Mouse (Mus musculus) thymus, postnatal 0 days (tissue): Measurements from ENCODE around the gene Sema4b. TPM values are rescaled to one million over a fixed set of nuclear protein-coding genes. Genes with fewer than 3 reads are reported as not detected.

Experiments
- DNase-seq: peaks from one replicate; pipeline ENCODE4 v3.0.0-alpha.2; 2015; ENCODE audit warnings: low spot score
- polyA plus RNA-seq: library from polyadenylated mRNA; unstranded; fragments of >200 nt; fragmentation: Nextera tagmentation; extraction: Ambion mirVana; gene quantifications from 2 replicates; pipeline ENCODE4 v1.2.1, GENCODE M21; 2015

The Sema4b gene
- polyA plus RNA-seq, 1 experiment from 2014 or later = 20.9 TPM

- peak; percentile 42 for DNase-seq
Measured at GRCm38 (mm10) chr7:80197371-80197770, 10.7 kb downstream of the Sema4b start.

- DNase-seq = peak; percentile 78
Measured at GRCm38 (mm10) chr7:80197941-80198778, 11.5 kb downstream of the Sema4b start.

- DNase-seq = no peak
Measured at GRCm38 (mm10) chr7:80198863-80199262, 12.2 kb downstream of the Sema4b start.

GRCm38 (mm10) chr7:80199286-80199685 is 12.6 kb downstream of the Sema4b start:
- DNase-seq = no peak

DNA sequence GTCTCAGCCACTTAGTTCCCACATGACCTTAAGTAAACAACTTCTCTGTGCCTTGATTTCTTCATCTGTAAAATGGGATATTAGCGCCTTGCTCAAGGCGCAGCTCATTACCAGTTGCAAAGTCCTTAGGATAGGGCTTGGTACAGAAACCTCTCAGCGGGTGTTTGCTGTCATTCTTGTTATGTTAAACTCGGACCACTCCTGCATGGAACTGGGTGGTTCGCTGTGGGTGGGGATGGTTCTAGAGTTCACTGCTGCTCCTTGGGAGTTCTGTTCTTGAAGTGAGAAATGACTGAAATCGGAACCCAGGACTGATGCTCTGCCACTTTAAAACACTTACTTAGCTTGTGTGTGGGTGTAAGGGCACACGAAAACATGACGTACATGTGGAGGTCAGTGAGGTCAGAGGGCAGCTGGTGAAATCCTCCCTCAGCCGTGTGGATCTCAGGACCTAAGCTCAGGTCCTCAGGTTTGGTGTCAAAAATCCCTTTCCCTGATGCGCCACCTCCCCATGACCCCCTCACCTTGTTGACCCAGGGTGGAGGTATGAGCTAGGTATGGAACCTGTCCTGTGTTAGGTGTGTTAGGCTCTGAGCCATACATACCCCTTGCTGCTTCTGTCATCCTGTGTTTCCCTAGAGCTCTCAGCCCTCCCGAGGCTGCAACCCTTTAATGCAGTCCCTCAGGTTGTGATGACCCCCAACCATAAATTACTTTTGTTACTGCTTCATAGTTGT is 13.4 kb downstream of the Sema4b start:
- no peak for DNase-seq

DNA sequence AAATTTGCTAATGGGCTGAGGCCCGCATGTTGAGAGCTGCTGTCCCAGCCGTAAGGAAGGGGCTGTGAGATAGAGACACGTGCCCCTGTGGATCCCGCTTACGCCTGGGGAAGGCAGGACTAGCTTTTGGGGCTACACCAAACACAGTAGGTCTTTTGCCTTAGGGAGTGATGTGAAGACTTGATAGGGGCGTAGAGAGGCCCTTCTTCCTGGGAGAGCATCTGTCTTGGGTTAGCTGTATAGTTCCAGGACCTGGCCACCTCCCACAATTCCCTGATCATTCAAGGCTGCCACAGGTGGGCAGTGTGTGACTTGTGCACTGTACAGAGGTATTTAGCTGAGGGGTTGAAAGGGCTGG is 13.9 kb downstream of the Sema4b start:
- no peak for DNase-seq

- DNase-seq = no peak
Measured at GRCm38 (mm10) chr7:80200963-80201539, 14.4 kb downstream of the Sema4b start.

DNA sequence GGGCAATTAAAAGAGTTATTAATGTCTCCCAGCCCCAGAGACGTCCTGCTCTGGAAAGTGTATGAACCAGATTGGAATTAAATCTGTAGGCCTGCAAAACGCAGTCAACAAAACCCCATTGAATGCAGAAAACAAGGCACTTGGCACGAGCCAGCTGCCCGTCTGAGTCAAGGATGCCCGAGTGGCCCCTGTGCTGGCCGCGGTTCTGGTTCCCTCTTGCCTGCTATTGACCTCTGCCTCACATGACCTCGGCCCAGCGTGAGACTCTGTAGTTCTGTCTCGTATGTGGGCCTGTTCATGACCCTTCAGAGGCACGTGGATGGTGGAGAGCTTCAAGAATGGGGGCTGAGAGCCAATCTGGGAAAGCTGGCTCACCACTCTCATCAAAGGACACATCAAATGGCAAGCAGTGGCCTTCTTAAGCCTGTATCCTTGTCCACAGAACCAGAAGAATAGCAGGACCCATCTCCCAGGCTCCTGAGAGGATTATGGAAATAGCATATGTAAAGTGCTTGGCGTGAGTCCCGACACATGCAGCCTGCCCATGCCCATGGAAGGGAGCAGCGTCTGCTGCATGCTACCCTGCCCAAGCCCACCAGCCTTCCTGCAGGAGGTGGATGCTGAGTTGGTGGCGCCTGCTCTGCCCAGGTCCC is 15.4 kb downstream of the Sema4b start:
- DNase-seq = no peak

DNA sequence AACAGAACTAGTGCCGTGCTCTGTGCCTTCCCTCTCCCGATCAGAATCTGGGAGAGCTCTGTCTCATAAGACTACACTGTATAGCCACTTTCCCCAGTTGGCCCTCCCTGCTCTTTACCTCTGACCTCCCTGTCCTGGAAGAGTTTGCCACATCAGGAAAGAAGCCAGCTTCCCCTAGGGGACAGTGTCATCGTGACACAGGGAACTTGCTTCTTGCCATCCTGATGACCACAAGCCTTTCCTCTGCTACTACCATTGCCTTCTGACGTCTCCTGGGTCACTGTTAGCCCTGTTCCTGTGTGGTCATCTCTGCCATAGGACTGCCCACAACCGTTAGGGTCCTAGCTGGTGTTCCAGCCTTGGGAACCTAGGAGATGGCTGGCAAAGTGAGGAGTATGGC is 16.3 kb downstream of the Sema4b start:
- no peak for DNase-seq

GRCm38 (mm10) chr7:80203638-80204096 is 17.0 kb downstream of the Sema4b start:
- no peak for DNase-seq

GRCm38 (mm10) chr7:80204362-80204761 is 17.7 kb downstream of the Sema4b start:
- peak; percentile 40 for DNase-seq

DNA sequence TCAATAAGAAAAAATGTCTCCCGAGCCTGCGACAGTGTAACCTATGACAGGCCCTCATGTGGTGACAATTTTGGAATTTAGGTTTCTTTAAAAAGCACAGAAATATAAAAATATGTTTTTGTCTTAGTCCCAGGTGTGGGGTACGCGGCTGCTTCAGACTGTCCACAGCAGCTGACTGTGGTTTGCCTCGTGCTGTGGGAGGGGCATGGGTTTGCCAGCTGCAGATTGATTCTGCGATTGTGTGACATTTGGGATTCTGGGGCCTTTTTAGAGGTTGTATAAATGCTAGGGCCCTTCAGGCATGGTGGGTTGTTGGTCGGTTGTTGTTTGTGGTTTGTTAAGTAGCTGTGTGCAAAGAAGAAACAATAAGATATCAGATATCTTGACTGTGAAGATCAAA is 18.3 kb downstream of the Sema4b start:
- peak; percentile 67 for DNase-seq

DNA sequence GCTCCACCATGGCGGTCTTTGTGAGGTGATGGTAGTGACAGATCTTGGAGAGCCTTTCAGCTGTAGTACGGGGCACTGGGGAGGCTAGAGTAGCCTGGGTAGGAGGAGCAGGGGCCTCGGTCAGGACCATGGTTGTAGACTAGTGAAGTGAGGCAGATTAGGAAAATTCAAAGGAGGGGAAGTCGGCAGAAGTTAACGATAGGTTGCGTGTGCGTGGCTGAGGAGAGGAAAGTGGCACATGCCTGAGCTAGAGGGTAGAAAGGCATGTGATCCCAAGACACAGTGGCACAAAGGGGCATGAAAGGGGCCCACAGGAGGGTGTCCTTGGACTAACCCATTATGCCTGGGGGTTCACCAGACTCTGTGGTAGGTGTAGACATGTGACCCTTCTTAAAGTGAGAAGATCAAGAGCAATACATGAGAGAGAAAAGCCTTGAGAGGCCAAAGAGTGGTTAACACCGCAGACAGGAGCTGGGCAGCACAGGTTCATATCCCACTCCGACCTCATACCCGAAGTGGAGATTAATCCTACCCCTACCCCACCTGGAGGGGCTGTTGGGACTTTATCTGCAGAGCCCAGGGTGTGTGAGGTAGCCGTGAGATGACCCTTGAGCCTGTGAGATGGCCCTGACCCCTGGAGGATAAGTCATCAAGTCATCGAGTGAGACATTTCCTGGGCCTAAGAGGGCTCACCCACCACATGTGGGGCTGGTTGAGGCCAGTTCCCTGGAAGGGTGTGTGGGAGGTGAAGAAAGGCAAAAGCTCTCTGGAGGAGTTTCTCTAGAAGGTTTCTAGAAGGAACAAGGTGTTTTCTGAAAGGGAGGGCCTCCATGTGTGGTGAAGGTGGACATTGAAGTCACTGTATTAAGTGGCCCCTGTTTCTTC is 19.3 kb downstream of the Sema4b start:
- no peak for DNase-seq

- no peak for DNase-seq
Measured at GRCm38 (mm10) chr7:80207314-80207731, 20.7 kb downstream of the Sema4b start.

DNA sequence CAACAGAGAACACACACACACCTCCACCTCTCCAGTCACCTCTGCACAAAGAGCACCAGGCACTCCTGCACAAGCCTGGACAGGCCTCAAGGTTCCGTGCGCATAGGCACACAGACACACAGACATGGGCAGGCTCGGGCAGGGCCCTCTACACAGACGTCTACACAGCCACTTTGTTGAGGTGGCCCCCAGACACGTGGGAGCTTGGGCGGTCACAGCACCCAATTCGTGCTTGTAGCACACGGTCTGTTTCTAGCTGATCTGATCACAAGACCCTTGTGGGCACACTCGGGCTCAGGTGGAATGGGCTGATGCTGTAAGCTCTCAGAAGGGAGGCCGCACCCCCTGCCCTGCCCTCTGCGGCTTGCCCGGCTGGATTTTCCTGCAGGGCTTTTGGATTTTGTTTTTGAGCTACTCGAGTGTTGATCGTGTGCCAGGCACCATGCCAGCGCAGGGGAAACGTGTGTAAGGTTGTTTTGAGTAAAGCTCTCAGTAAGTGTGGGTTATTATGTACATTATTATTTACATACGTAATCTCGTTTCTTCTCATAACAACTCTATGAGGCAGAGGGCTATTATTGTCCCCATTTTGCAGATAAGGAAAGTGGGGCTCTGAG is 21.5 kb downstream of the Sema4b start:
- no peak for DNase-seq

DNA sequence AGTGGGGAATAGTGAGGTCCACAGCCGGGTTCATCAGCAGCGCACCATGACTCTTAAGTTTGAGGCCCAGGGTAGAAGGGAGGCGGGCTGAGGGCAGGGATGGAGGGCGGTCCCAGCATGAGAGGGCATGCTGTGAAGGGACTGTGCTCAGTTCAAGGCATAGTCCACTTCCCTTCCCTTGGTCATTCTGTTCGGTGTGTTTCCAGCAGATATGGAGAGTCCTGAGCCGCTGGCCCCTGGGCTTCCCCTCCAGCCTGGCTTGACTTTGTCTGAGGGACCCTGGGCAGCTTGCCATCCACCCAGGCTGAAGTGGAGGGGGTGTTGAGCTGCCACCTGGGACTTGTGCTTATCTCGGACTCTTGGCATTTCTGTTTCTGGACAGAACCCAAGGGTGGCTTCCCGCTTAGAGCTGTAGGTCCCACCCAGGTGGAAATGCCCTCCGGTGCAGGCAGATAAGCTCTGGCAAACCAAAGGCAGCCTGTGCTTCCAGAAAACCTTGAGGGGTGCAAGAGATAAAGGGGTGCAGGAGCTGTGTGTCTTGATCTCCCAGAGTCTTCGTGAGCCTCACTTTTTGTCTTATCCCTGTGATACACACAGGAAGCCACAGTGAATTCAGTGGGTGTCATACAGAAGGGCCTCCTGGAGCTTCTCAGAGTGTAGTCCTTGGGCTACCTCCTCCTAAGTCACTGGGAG is 22.2 kb downstream of the Sema4b start:
- no peak for DNase-seq

GRCm38 (mm10) chr7:80209669-80210068 is 23.0 kb downstream of the Sema4b start:
- DNase-seq = peak; percentile 85

DNA sequence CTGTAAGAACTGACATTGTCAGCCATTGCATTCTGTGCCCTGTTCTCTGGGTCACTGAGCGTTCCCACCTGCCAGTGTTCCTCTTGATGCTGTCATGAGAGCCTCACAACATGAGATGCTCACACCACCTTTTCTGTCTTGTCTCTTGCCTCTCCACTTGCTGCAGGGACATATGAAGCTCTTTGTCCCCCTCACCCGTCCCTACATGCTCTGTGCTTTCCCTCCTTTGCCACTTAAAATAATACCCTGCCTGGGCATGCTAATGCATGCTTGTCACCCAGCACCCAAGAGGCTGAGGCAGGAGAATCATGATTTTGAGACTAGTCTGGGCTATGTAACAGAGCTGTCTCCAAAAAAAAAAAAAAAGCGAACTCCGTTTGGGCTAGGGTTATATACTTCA is 24.3 kb downstream of the Sema4b start:
- no peak for DNase-seq

- DNase-seq = no peak
Measured at GRCm38 (mm10) chr7:80213604-80214003, 27.0 kb downstream of the Sema4b start.

DNA sequence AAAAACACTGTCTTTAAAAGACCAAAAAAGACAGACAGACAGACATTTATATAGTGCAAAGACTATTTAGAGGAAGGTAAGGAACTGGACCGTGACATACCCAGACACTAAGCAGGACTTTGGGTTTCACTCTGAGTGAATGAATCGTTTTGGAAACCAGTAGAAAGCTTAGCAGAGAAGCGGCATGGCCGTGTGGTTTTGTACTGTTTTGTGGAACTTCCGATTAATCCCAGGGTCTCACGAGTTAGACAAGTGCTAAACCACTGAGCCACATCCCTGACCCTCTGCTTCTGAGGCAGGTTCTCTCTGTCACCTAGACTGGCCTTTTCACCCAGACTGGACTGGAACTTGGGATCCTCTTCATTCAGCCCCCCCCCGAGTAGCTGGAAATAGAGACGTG is 27.8 kb downstream of the Sema4b start:
- DNase-seq = no peak
